Mouse (Mus musculus) cortical plate, adult 2 months (tissue): ENCODE data around the gene Col4a1. TPM values are rescaled to one million over a fixed set of nuclear protein-coding genes. Genes with fewer than 3 reads are reported as not detected.

Experiments
- H3K27ac ChIP-seq: fragments of 200-500 bp; 2 replicates; pipeline ENCODE4 v1.5.1; 2012; ENCODE audit warnings: low read length, control low read depth, inconsistent platforms; ENCODE audit not compliant: insufficient read depth
- H3K4me1 ChIP-seq: fragments of 200-500 bp; 2 replicates; pipeline ENCODE4 v1.6.1; 2011; ENCODE audit warnings: low read length; ENCODE audit not compliant: control insufficient read depth, insufficient read depth
- H3K4me3 ChIP-seq: fragments of 200-500 bp; 2 replicates; pipeline ENCODE4 v1.5.1; 2011; ENCODE audit warnings: mild to moderate bottlenecking, low read length, control low read depth; ENCODE audit not compliant: insufficient read depth
- CTCF ChIP-seq: fragments of 200-500 bp; IDR thresholded peaks from 2 replicates; pipeline ENCODE4 v1.5.1; 2011; ENCODE audit warnings: mild to moderate bottlenecking, control low read depth, low read length; ENCODE audit not compliant: insufficient read depth; ENCODE audit errors: extremely low read depth
- POLR2A ChIP-seq: fragments of 200-500 bp; IDR thresholded peaks from 2 replicates; pipeline ENCODE4 v1.6.1; 2011; ENCODE audit warnings: mild to moderate bottlenecking, low read length, control low read depth; ENCODE audit not compliant: insufficient read depth; ENCODE audit errors: extremely low read depth
- polyA plus RNA-seq: library from polyadenylated mRNA; depleted of rRNA; stranded (reverse); fragments of >200 nt; gene quantifications from 2 replicates; pipeline ENCODE4 v1.2.3, GENCODE M21; 2012

Gene Col4a1
- polyA plus RNA-seq, 1 experiment: 29.3 TPM

DNA sequence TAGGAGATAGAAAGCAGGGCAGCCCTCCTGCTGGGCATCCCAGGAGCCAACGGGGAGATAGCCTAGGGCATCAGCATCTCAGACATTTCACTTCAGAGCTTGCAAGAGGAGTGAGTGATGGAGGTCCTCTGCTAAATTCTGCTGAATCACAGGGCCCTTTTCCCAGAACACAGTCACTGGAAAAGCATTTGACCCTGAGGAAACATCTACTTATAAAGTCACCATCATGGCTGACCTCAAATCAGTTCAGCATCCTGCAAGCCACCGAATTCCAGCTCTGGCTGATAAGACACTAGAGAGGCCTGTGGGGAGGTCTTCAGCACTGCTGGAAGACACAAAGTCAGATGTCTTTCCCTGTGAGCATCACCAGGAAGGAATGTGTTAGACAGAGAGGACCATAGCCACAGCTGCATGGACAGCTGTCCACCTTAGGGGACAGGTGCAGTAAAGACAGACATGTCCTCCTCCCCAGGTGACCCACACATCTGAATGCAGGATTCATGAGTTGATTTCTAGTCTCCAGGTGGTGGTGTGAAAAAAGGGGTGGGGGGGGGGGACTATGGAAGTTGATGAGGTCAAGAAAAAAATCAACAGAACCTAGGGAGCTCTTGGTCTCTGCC, 54.0 kb downstream of the Col4a1 start:
- TF ChIP-seq CTCF: no peak
- TF ChIP-seq POLR2A: no peak
- no peak overlapping the region for H3K27ac ChIP-seq
- H3K4me3 ChIP-seq: no peak overlapping the region
- 0 out of 2 replicates have a peak, but pooled peaks cover 2% of the 10 kb centered on the region for H3K4me1 ChIP-seq

DNA sequence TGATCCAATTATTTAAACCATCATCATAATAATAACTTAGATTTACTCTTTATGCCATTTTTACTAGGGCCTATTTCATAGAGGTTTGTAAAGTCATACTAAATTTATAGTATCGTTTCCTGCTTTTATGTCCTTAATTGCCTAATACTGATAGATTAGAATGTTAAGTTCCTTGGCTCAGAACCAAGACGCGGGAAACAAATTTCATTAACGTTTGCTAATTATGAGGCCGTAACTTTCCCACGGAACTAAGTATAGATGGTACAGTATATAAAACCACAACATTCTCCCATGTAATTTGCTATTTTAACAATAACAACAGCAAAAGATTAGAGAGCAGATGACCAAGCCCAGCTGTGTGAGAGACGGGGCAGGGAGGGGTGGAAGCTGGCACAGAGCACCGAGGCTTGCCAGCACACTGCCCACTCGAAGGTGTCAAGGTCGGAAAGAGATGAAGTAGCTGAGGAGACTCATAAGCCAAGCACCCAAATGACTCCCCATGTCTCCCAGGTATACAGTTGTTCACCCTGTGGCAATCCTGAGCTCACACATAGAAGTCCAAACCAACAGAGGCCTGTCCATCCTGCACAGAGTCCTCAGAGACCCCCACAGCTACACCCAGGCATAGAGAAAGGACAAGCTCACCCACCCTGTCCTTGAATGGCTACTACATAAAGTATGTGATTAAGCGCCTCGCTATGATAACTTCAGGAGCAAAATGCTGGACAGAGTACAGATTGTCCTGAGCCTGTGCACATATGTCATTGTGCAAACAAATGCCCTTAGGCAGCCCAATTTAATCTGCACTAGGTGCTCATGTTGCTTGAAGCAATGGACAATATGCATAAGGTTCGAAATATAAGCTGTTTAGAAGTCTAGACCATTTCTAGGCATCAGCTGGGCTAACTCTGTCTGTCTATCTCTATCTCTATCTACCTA, 55.3 kb downstream of the Col4a1 start:
- H3K4me3 ChIP-seq: no peak overlapping the region
- TF ChIP-seq CTCF: no peak
- TF ChIP-seq POLR2A: no peak
- H3K4me1 ChIP-seq: 0 out of 2 replicates have a peak, but pooled peaks cover 2% of the 10 kb centered on the region

DNA sequence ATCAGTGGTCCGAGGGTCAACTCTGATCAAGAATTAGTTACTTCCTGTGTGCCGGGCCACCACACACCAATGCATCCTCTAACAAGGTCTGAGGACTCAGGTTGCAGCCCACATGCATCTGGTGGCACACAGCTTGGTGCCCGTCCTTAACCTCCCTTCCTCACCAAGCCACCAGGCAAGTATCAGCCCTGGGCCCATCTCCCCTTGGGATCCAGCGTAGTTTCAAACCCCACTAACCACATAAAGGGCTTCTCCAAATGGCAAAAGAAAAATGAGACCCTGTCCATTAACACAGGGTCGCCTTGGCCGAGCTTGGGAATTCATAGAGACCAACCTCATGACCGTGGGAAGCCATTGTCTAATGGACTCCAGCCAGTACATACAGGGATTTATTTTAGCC, 56.2 kb downstream of the Col4a1 start:
- no peaks in the 10 kb centered on the region for H3K4me1 ChIP-seq
- no peak overlapping the region for H3K27ac ChIP-seq
- no peak overlapping the region for H3K4me3 ChIP-seq
- TF ChIP-seq POLR2A: no peak
- no peak for TF ChIP-seq CTCF

More for the DNA sequence above, 55.3 kb downstream of the Col4a1 start:
- H3K27ac ChIP-seq: no peak overlapping the region

DNA sequence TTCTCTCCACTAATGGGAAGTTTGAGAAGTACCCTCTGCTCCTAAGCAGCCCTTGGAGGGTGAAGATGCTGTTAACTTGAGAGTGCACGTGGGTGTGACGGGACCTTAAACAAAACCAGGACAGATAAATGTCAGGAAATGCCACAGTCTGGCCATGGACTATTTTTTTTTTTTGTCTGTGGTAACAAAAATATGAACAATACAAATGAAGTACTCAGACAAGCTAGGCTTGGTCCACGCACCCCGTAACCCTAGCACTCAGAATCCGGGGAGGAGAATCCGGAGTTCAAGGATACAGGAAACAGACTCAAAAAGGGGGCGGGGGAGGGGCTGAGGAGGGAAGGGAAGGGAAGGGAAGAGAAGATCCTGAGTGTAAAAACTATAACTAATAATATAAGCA, 56.9 kb downstream of the Col4a1 start:
- TF ChIP-seq POLR2A (no peak), CTCF (no peak)
- Histone ChIP-seq H3K27ac (no peak overlapping the region), H3K4me1 (no peaks in the 10 kb centered on the region), H3K4me3 (no peak overlapping the region)

DNA sequence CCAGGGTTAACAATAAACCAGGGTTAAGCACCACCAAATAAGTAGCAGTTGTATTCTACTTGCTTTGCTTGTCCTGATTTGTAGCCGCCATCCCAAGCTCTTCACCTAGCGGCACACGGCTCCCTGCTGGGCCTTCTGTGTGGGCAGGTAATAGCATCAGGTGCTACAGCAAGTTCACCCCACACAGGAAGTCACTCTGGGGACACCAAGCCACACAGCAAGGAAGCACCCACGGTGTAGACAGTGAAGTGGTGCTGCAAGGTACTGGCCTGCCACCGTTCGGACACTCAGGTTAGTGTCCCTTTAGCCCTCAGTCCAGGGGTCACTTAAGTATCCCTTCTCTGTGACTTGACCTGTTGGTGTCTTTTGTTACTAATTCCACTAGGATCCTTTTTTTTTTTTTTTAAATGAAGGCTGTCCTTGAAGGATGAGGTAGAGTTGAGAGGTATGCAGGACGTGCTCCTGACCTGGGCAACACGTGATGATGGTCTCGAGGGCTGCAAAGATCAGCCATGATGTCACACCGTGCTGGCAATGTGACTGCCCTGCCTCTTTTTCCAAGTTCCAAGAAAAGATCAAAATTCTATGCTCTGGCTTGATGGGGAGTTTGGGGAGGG, 57.6 kb downstream of the Col4a1 start:
- TF ChIP-seq POLR2A (no peak), CTCF (no peak)
- H3K4me3 ChIP-seq: no peak overlapping the region

DNA sequence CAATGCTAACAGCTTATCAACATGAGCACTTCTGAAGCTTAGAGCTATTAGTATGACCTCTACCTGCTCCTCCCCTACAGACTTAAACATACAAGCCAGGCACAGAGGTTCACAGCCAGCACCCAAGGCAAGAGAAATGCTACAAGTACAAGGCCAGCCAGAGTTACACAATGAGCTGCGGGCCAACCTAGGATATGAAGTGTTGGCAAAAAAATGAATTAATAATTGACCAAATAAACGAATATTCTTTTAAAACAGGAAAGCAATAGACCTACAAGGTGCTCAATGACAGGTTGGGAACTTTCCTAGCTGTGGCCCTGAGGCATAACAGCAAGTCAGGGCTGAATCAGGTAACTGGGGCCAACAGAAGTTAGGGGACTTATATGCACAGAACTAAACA, 58.1 kb downstream of the Col4a1 start:
- 0 out of 2 replicates have a peak, but pooled peaks cover 1% of the 10 kb centered on the region for H3K4me1 ChIP-seq

More for the DNA sequence above, 57.6 kb downstream of the Col4a1 start:
- H3K27ac ChIP-seq: no peak overlapping the region
- no peaks in the 10 kb centered on the region for H3K4me1 ChIP-seq

DNA sequence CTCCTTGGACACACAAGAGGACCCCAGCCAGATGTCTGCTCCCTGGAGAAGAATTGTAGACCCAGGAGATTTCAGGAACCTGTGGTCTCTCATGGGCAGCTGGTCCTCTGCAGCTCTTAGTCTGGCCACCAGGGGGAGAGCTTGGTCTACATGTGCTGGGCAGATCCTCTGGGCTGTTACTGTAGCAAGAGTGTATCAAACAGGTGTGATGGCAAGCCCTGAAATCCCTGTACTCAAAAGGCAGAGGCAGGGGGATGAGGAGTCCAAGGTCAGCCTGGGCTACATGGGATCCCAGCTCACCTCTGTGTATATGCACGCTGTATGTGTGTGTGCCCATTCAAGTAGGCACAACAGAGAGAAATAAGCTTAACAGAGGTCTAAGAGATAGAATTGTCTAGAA, 59.1 kb downstream of the Col4a1 start:
- Histone ChIP-seq H3K4me1 (0 out of 2 replicates have a peak, but pooled peaks cover 1% of the 10 kb centered on the region), H3K27ac (no peak overlapping the region), H3K4me3 (no peak overlapping the region)
- TF ChIP-seq CTCF: peak; percentile 94
- no peak for TF ChIP-seq POLR2A

More for the DNA sequence above, 58.1 kb downstream of the Col4a1 start:
- Histone ChIP-seq H3K27ac (no peak overlapping the region), H3K4me3 (no peak overlapping the region)
- TF ChIP-seq POLR2A: no peak
- no peak for TF ChIP-seq CTCF

DNA sequence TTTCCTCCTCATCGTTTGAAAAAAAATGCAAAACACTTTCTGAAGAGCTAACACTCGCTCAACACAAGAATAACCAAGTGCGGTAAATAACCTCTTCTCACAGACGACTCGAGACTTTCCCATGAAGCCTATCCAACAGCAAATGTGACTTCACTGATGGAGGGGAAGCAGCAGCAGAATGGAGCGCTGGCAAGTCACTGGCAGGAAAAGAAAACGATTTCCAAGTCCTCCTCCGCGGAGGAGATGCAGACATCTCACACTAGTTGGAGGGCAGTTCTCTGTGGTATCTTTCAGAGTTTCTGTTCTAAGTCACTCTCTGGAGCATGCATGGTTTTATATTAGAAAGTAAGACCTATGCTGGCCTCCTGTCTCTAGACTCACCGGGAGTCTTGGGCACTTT, 59.6 kb downstream of the Col4a1 start:
- Histone ChIP-seq H3K27ac (no peak overlapping the region), H3K4me3 (no peak overlapping the region), H3K4me1 (0 out of 2 replicates have a peak, but pooled peaks cover 1% of the 10 kb centered on the region)
- TF ChIP-seq POLR2A (no peak), CTCF (no peak)

DNA sequence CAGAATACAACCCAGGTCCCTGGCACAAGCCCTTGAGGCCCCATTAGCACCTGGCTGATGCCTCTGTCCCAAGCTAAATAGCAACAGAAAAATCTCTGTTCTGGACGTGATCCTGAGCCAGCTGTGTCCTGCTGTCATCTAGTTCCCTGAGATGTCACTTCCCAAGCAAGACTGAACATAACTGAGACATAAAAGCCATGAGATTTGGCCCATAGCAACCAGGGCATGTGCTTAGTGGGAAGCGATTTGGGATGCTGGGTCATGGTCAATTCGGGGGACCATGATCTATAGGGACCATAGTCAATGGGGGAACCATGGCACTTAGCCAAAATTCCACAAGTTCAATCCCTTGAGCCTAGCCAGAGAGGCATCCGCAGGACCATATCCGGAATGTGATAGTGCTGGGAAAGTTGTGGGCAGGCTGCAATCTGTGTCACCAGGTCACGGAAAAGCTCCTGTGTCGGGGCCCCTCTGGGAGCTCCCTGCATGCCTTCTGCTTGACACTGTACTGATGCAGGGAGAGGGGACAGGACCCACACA, 60.3 kb downstream of the Col4a1 start:
- Histone ChIP-seq H3K4me1 (0 out of 2 replicates have a peak, but pooled peaks cover 1% of the 10 kb centered on the region), H3K4me3 (no peak overlapping the region), H3K27ac (no peak overlapping the region)
- TF ChIP-seq CTCF (no peak), POLR2A (no peak)

DNA sequence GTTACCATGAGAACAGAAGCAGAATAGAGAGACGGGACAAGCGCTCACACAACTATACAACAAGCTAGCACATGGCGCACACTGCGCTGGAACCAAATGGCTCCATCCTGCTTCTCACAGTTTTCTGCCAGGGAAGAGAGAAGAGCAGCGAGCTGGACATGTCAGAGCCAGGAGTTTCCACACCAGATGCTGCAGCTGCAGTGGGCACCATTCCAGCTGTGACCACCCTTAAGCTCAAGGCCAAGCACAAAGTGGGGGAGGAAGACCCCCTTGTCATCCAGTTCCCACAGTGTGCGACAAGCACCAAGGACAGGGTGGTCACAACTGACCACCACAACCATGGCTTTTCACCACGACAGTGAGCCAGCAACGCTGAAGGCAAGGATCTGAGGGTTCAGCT, 62.5 kb downstream of the Col4a1 start:
- H3K27ac ChIP-seq: no peak overlapping the region
- no peak overlapping the region for H3K4me3 ChIP-seq
- 0 out of 2 replicates have a peak, but pooled peaks cover 1% of the 10 kb centered on the region for H3K4me1 ChIP-seq
- TF ChIP-seq POLR2A (no peak), CTCF (no peak)
